18 mouse cellular contexts compared by ENCODE assay signal in genomic region chr9:119004703-119005076, GRCm38 (mm10). TPM values are rescaled to one million over a fixed set of nuclear protein-coding genes. Genes with fewer than 3 reads are reported as not detected.
A peak's percentile ranks its signal among the peaks of the same experiment; 100 is the strongest.
DNase-seq lines count a peak whose midpoint lies in the region; ATAC-seq and TF ChIP-seq lines count a peak whose summit lies in the region.
"Had no signal": no experiment of that assay in that cellular context is flagged by ENCODE, and none has a peak within 500 bp of the region (broad histone marks: within the 10 kb centered on the region; RNA-seq: fewer than 3 reads in every experiment).

No protein-coding gene starts in this region.

- H3K4me1 ChIP-seq in heart, embryonic 12.5 days (replicated peaks), result peaks cover 63% of the 10 kb centered on the region
- peaks cover 26% of the 10 kb centered on the region for H3K4me1 ChIP-seq in kidney, adult 2 months (ENCODE audit: control insufficient read depth, insufficient read depth, low read length)
- peaks cover 70% of the 10 kb centered on the region for H3K4me1 ChIP-seq in lung, embryonic 16.5 days (replicated peaks; ENCODE audit: control insufficient read depth, insufficient read depth, low read length)
- H3K4me1 ChIP-seq in olfactory bulb, adult 2 months (ENCODE audit: control insufficient read depth, insufficient read depth, low read length), result peaks cover 44% of the 10 kb centered on the region
- peaks cover 7% of the 10 kb centered on the region; the same call in 1 of the 2 replicates for H3K4me1 ChIP-seq in forebrain, embryonic 11.5 days (replicated peaks; ENCODE audit: control insufficient read depth, insufficient read depth, low read length)

- no peak for ATAC-seq in heart, embryonic 12.5 days (ENCODE audit: insufficient number of reproducible peaks, low FRiP score)
- ATAC-seq in lung, embryonic 16.5 days (ENCODE audit: low read depth), result no peak
- no peak for ATAC-seq in forebrain, embryonic 11.5 days (replicated peaks; ENCODE audit: low FRiP score)

- H3K27ac ChIP-seq in heart, embryonic 12.5 days (ENCODE audit: poor library complexity, severe bottlenecking), result peak overlapping the region; percentile 64; the same call in 1 of the 2 replicates
- no peak overlapping the region for H3K27ac ChIP-seq in kidney, adult 2 months (ENCODE audit: insufficient read depth, low read depth, low read length)
- H3K27ac ChIP-seq in lung, embryonic 16.5 days (ENCODE audit: low read length), result 0 out of 2 replicates have a peak overlapping the region, but pooled peaks have one; percentile 8
- peak overlapping the region; percentile 74 for H3K27ac ChIP-seq in olfactory bulb, adult 2 months (ENCODE audit: insufficient read depth, low read depth, low read length)
- H3K27ac ChIP-seq in forebrain, embryonic 11.5 days (ENCODE audit: low read depth, low read length), result no peak overlapping the region
- H3K27ac ChIP-seq: liver, embryonic 15.5 days; neural tube, embryonic 13.5 days; stomach, postnatal 0 days had no signal

- no peak for DNase-seq in heart, postnatal 14 days
- DNase-seq in kidney, adult 2 months, result peak; percentile 56
- DNase-seq in kidney, postnatal 4 days, result no peak
- DNase-seq in lung, adult 18-20 months, result no peak
- DNase-seq in forebrain, embryonic 11.5 days (ENCODE audit: low spot score), result no peak
- DNase-seq: adrenal gland, postnatal 10 days; B cell, adult 2 months; cerebellum, adult 11-12 months; cerebellum, postnatal 36 days; gastrocnemius, postnatal 14 days; kidney, postnatal 14 days had no signal

- 87% methylated on average over 16 of the region's 16 CpGs for WGBS in heart, embryonic 12.5 days
- 59% methylated on average over 16 of the region's 16 CpGs for WGBS in kidney, adult 2 months
- WGBS in lung, embryonic 16.5 days, result 81% methylated on average over 16 of the region's 16 CpGs
- 76% methylated on average over 16 of the region's 16 CpGs for WGBS in olfactory bulb, adult 2 months
- WGBS in forebrain, embryonic 11.5 days, result 94% methylated on average over 16 of the region's 16 CpGs

- H3K4me3 ChIP-seq in heart, embryonic 12.5 days, result no peak overlapping the region
- no peak overlapping the region for H3K4me3 ChIP-seq in kidney, adult 2 months (ENCODE audit: insufficient read depth, low read depth, low read length)
- H3K4me3 ChIP-seq in lung, embryonic 16.5 days (ENCODE audit: low read length), result no peak overlapping the region
- H3K4me3 ChIP-seq in olfactory bulb, adult 2 months (ENCODE audit: insufficient read depth, low read depth, low read length), result peak overlapping the region; percentile 11; the same call in 1 of the 2 replicates
- H3K4me3 ChIP-seq in forebrain, embryonic 11.5 days (ENCODE audit: low read depth, low read length), result no peak overlapping the region
- H3K4me3 ChIP-seq: liver, embryonic 15.5 days; midbrain, embryonic 10.5 days; neural tube, embryonic 13.5 days had no signal

- no peak overlapping the region for H3K9ac ChIP-seq in heart, embryonic 12.5 days
- no peak overlapping the region for H3K9ac ChIP-seq in lung, embryonic 16.5 days (ENCODE audit: low read length)
- H3K9ac ChIP-seq in forebrain, embryonic 11.5 days (ENCODE audit: low read length), result no peak overlapping the region
- H3K9ac ChIP-seq: liver, embryonic 15.5 days; neural tube, embryonic 13.5 days had no signal

- no peaks in the 10 kb centered on the region for H3K27me3 ChIP-seq in heart, embryonic 12.5 days (replicated peaks)
- H3K27me3 ChIP-seq in kidney, adult 2 months (replicated peaks; ENCODE audit: control insufficient read depth, insufficient read depth, low read length), result no peaks in the 10 kb centered on the region
- H3K27me3 ChIP-seq in lung, embryonic 16.5 days (ENCODE audit: control insufficient read depth, insufficient read depth, low read depth, low read length), result no peaks in the 10 kb centered on the region
- no peaks in the 10 kb centered on the region for H3K27me3 ChIP-seq in forebrain, embryonic 11.5 days (ENCODE audit: control insufficient read depth, insufficient read depth, low read length)
- H3K27me3 ChIP-seq: liver, embryonic 15.5 days; neural tube, embryonic 13.5 days had no signal

- no peaks in the 10 kb centered on the region for H3K9me3 ChIP-seq in heart, embryonic 12.5 days (replicated peaks)
- H3K9me3 ChIP-seq in lung, embryonic 16.5 days (ENCODE audit: control insufficient read depth, low read length), result no peaks in the 10 kb centered on the region
- no peaks in the 10 kb centered on the region for H3K9me3 ChIP-seq in forebrain, embryonic 11.5 days (ENCODE audit: control insufficient read depth, low read length)
- H3K9me3 ChIP-seq: liver, embryonic 15.5 days; midbrain, embryonic 10.5 days; neural tube, embryonic 13.5 days had no signal

- TF ChIP-seq CTCF in kidney, adult 2 months (conservative IDR thresholded peaks at IDR 0.05; ENCODE audit: insufficient read depth, insufficient read length, low read depth, low read length), result no peak
- TF ChIP-seq CTCF in olfactory bulb, adult 2 months (IDR thresholded peaks at IDR 0.05; ENCODE audit: insufficient read depth, low read depth, low read length), result no peak

- intact Hi-C loops in heart, postnatal 14 days (cut with DNase I), result loop anchor here (2.0 kb wide), 1 partner anchor 78 kb away; the partner anchor contains the start of gene Ctdspl

- 0 out of 2 replicates have a peak, but pooled peaks cover 7% of the 10 kb centered on the region for H3K36me3 ChIP-seq in heart, embryonic 12.5 days
- no peaks in the 10 kb centered on the region for H3K36me3 ChIP-seq in kidney, adult 2 months (ENCODE audit: control insufficient read depth, insufficient read depth, low read length)
- no peaks in the 10 kb centered on the region for H3K36me3 ChIP-seq in lung, embryonic 16.5 days (ENCODE audit: control insufficient read depth, insufficient read depth, low read length)
- H3K36me3 ChIP-seq in forebrain, embryonic 11.5 days (ENCODE audit: control insufficient read depth, insufficient read depth, low read length), result no peaks in the 10 kb centered on the region
- H3K36me3 ChIP-seq: liver, embryonic 15.5 days; midbrain, embryonic 10.5 days; neural tube, embryonic 13.5 days had no signal

- no peak for TF ChIP-seq POLR2A in kidney, adult 2 months (IDR thresholded peaks at IDR 0.05; ENCODE audit: low read depth, low read length)
- no peak for TF ChIP-seq POLR2A in olfactory bulb, adult 2 months (IDR thresholded peaks at IDR 0.05; ENCODE audit: insufficient read depth, low read depth, low read length)

- peak overlapping the region; percentile 28; the same call in 1 of the 2 replicates for H3K4me2 ChIP-seq in heart, embryonic 12.5 days
- H3K4me2 ChIP-seq in lung, embryonic 16.5 days (ENCODE audit: low read depth, low read length), result no peak overlapping the region
- H3K4me2 ChIP-seq in forebrain, embryonic 11.5 days (ENCODE audit: low read depth, low read length, severe bottlenecking), result no peak overlapping the region
- H3K4me2 ChIP-seq: liver, embryonic 15.5 days; neural tube, embryonic 13.5 days had no signal

RNA-seq across cellular contexts. Expression of gene Vill, which starts 47.9 kb away (rescaled TPM):
- polyA plus RNA-seq in heart, embryonic 12.5 days (2016; fragmentation: Nextera tagmentation; extraction: Ambion mirVana), result 14.3 and 15.3 TPM in 2 replicates
- total RNA-seq in heart, postnatal 14 days (2021), result 1 to 10 TPM in 1 of 2 experiments, under 1 TPM in 1; 0.74 to 1.4 TPM
- 48.5 and 73.9 TPM in 2 replicates for polyA plus RNA-seq in kidney, adult 2 months (2012; rRNA removed)
- 34.9 and 38.2 TPM in 2 replicates for polyA plus RNA-seq in lung, embryonic 16.5 days (2015; fragmentation: Nextera tagmentation; extraction: Ambion mirVana)
- not detected in 2 replicates for polyA plus RNA-seq in olfactory bulb, adult 2 months (2012; ENCODE audit: insufficient read depth, insufficient read length, low replicate concordance, missing spikeins)
- 8.6 and 11.1 TPM in 2 replicates for polyA plus RNA-seq in forebrain, embryonic 11.5 days (2014; fragmentation: Nextera tagmentation; extraction: Ambion mirVana)

Comparison
In these comparisons a context has a peak if more than half of its experiments do, and no peak if none do; other contexts are left out.
1. H3K27ac ChIP-seq: peak in heart, embryonic 12.5 days (single experiment), lung, embryonic 16.5 days (single experiment) and olfactory bulb, adult 2 months (single experiment); none in kidney, adult 2 months (single experiment) and forebrain, embryonic 11.5 days (single experiment).